25 mouse cellular contexts compared by ENCODE assay signal in the genomic region with DNA sequence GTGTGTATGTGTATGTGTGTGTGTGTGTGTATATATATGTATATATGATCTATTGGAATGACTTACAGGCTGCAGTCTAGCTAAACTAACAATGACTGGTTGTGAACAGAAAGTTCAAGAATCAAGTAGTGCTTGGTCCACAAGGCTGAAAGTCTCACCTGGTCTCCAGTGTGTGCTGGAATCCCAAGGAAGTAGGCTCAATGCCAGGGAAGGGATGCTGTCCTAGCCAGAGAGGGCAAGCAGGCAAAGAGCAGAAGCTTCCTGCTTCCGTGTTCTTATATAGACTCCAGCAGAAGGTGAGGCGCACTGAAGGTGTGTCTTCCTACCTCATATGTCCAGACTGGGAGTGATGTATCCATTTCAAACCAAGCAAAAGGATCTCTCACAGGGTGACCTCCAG. TPM values are rescaled to one million over a fixed set of nuclear protein-coding genes. Genes with fewer than 3 reads are reported as not detected.
DNase-seq lines count a peak whose midpoint lies in the region; ATAC-seq and TF ChIP-seq lines count a peak whose summit lies in the region.
"Had no signal": no experiment of that assay in that cellular context is flagged by ENCODE, and none has a peak within 500 bp of the region (broad histone marks: within the 10 kb centered on the region; RNA-seq: fewer than 3 reads in every experiment).

No protein-coding gene starts in this region.

- H3K27me3 ChIP-seq in kidney, adult 2 months (replicated peaks; ENCODE audit: control insufficient read depth, insufficient read depth, low read length), result no peaks in the 10 kb centered on the region
- no peaks in the 10 kb centered on the region for H3K27me3 ChIP-seq in kidney, embryonic 15.5 days
- no peaks in the 10 kb centered on the region for H3K27me3 ChIP-seq in lung, embryonic 14.5 days (ENCODE audit: insufficient read depth, low read length)
- H3K27me3 ChIP-seq in stomach, embryonic 16.5 days (ENCODE audit: control insufficient read depth, insufficient read depth, low read length), result no peaks in the 10 kb centered on the region
- no peaks in the 10 kb centered on the region for H3K27me3 ChIP-seq in midbrain, embryonic 13.5 days
- H3K27me3 ChIP-seq: embryonic facial prominence, embryonic 15.5 days; forebrain, embryonic 12.5 days; neural tube, embryonic 15.5 days; Patski had no signal

- H3K4me2 ChIP-seq in kidney, embryonic 15.5 days, result no peak overlapping the region
- H3K4me2 ChIP-seq in lung, embryonic 14.5 days, result no peak overlapping the region
- H3K4me2 ChIP-seq in stomach, embryonic 16.5 days (ENCODE audit: low read depth, low read length), result no peak overlapping the region
- no peak overlapping the region for H3K4me2 ChIP-seq in midbrain, embryonic 13.5 days (replicated peaks)
- H3K4me2 ChIP-seq: embryonic facial prominence, embryonic 15.5 days; forebrain, embryonic 12.5 days; neural tube, embryonic 15.5 days had no signal

- 47% methylated on average over 2 of the region's 2 CpGs for WGBS in kidney, adult 2 months
- WGBS in kidney, embryonic 15.5 days, result 93% methylated on average over 2 of the region's 2 CpGs
- 89% methylated on average over 2 of the region's 2 CpGs for WGBS in lung, embryonic 14.5 days
- WGBS in large intestine, adult 2 months, result 18% methylated on average over 2 of the region's 2 CpGs
- 79% methylated on average over 2 of the region's 2 CpGs for WGBS in stomach, embryonic 16.5 days
- WGBS in midbrain, embryonic 13.5 days, result 97% methylated on average over 2 of the region's 2 CpGs

- no peak overlapping the region for H3K9ac ChIP-seq in kidney, embryonic 15.5 days
- no peak overlapping the region for H3K9ac ChIP-seq in lung, embryonic 14.5 days
- no peak overlapping the region for H3K9ac ChIP-seq in stomach, embryonic 16.5 days (ENCODE audit: low read length)
- H3K9ac ChIP-seq in midbrain, embryonic 13.5 days (replicated peaks), result no peak overlapping the region
- H3K9ac ChIP-seq: embryonic facial prominence, embryonic 15.5 days; forebrain, embryonic 12.5 days; forebrain, postnatal 0 days; liver, embryonic 14.5 days; neural tube, embryonic 15.5 days had no signal

- no peak for ATAC-seq in kidney, embryonic 15.5 days (replicated peaks; ENCODE audit: low FRiP score)
- ATAC-seq in lung, embryonic 14.5 days (ENCODE audit: insufficient read depth), result peak; percentile 13; the same call in 1 of the 2 replicates
- ATAC-seq in stomach, embryonic 16.5 days (ENCODE audit: insufficient read depth, low FRiP score), result no peak
- ATAC-seq in midbrain, embryonic 13.5 days, result no peak
- ATAC-seq: forebrain, postnatal 0 days; hindbrain, postnatal 0 days; Patski had no signal

- DNase-seq in kidney, adult 2 months, result peak; percentile 48
- no peak for DNase-seq in lung, embryonic 14.5 days
- no peak for DNase-seq in lung, postnatal 14 days
- peak; percentile 69 for DNase-seq in large intestine, adult 2 months (ENCODE audit: low read depth, low spot score)
- DNase-seq: adrenal gland, postnatal 10 days; cerebellum, adult 8-10 months; cerebellum, postnatal 25 days; forebrain, postnatal 0 days; heart, adult 2 months; liver; midbrain, embryonic 14.5 days; retina, postnatal 1 day; right cerebral cortex, postnatal 25 days; spleen, adult 18-20 months had no signal

- no peaks in the 10 kb centered on the region for H3K9me3 ChIP-seq in kidney, embryonic 15.5 days (replicated peaks)
- no peaks in the 10 kb centered on the region for H3K9me3 ChIP-seq in lung, embryonic 14.5 days (ENCODE audit: low read depth, low read length)
- no peaks in the 10 kb centered on the region for H3K9me3 ChIP-seq in stomach, embryonic 16.5 days (replicated peaks; ENCODE audit: control insufficient read depth, low read length)
- H3K9me3 ChIP-seq in midbrain, embryonic 13.5 days, result no peaks in the 10 kb centered on the region
- H3K9me3 ChIP-seq: embryonic facial prominence, embryonic 10.5 days; embryonic facial prominence, embryonic 15.5 days; forebrain, embryonic 12.5 days; neural tube, embryonic 15.5 days had no signal

- H3K27ac ChIP-seq in kidney, adult 2 months (ENCODE audit: insufficient read depth, low read depth, low read length), result no peak overlapping the region
- no peak overlapping the region for H3K27ac ChIP-seq in kidney, embryonic 15.5 days
- peak overlapping the region; percentile 58; the same call in 1 of the 2 replicates for H3K27ac ChIP-seq in lung, embryonic 14.5 days (ENCODE audit: low read depth)
- peak overlapping the region; percentile 20; the same call in 1 of the 2 replicates for H3K27ac ChIP-seq in stomach, embryonic 16.5 days (ENCODE audit: low read length)
- H3K27ac ChIP-seq in midbrain, embryonic 13.5 days, result no peak overlapping the region
- H3K27ac ChIP-seq: embryonic facial prominence, embryonic 10.5 days; embryonic facial prominence, embryonic 15.5 days; forebrain, embryonic 12.5 days; heart, adult 2 months; hindbrain, postnatal 0 days; liver, embryonic 14.5 days; macrophage; neural tube, embryonic 15.5 days had no signal

- TF ChIP-seq CTCF in kidney, adult 2 months (conservative IDR thresholded peaks at IDR 0.05; ENCODE audit: insufficient read depth, insufficient read length, low read depth, low read length), result no peak
- no peak for TF ChIP-seq CTCF in lung, embryonic 14.5 days (IDR thresholded peaks at IDR 0.05; ENCODE audit: low read depth)

- H3K36me3 ChIP-seq in kidney, adult 2 months (ENCODE audit: control insufficient read depth, insufficient read depth, low read length), result no peaks in the 10 kb centered on the region
- peaks cover 39% of the 10 kb centered on the region for H3K36me3 ChIP-seq in kidney, embryonic 15.5 days
- peaks cover 39% of the 10 kb centered on the region for H3K36me3 ChIP-seq in lung, embryonic 14.5 days (ENCODE audit: insufficient read depth)
- H3K36me3 ChIP-seq in stomach, embryonic 16.5 days (ENCODE audit: control insufficient read depth, insufficient read depth, low read length), result no peaks in the 10 kb centered on the region
- H3K36me3 ChIP-seq in midbrain, embryonic 13.5 days, result peaks cover 37% of the 10 kb centered on the region

- H3K4me1 ChIP-seq in kidney, adult 2 months (ENCODE audit: control insufficient read depth, insufficient read depth, low read length), result peaks cover 3% of the 10 kb centered on the region; the same call in 1 of the 2 replicates
- H3K4me1 ChIP-seq in kidney, embryonic 15.5 days, result peaks cover 9% of the 10 kb centered on the region
- 0 out of 2 replicates have a peak, but pooled peaks cover 3% of the 10 kb centered on the region for H3K4me1 ChIP-seq in lung, embryonic 14.5 days (ENCODE audit: insufficient read depth)
- H3K4me1 ChIP-seq in stomach, embryonic 16.5 days (ENCODE audit: control insufficient read depth, insufficient read depth, low read length), result peaks cover 7% of the 10 kb centered on the region
- peaks cover 2% of the 10 kb centered on the region; the same call in 1 of the 2 replicates for H3K4me1 ChIP-seq in midbrain, embryonic 13.5 days (replicated peaks)
- H3K4me1 ChIP-seq: embryonic facial prominence, embryonic 10.5 days; forebrain, embryonic 12.5 days had no signal

- H3K4me3 ChIP-seq in kidney, adult 2 months (ENCODE audit: insufficient read depth, low read depth, low read length), result no peak overlapping the region
- no peak overlapping the region for H3K4me3 ChIP-seq in kidney, embryonic 15.5 days (replicated peaks)
- no peak overlapping the region for H3K4me3 ChIP-seq in lung, embryonic 14.5 days (ENCODE audit: low read depth, low read length)
- H3K4me3 ChIP-seq in stomach, embryonic 16.5 days (replicated peaks; ENCODE audit: low read length), result no peak overlapping the region
- H3K4me3 ChIP-seq in midbrain, embryonic 13.5 days (replicated peaks), result no peak overlapping the region
- H3K4me3 ChIP-seq: embryonic facial prominence, embryonic 10.5 days; embryonic facial prominence, embryonic 15.5 days; forebrain, embryonic 12.5 days; heart, adult 2 months; neural tube, embryonic 15.5 days had no signal

- no peak for TF ChIP-seq POLR2A in kidney, adult 2 months (IDR thresholded peaks at IDR 0.05; ENCODE audit: low read depth, low read length)

RNA-seq across cellular contexts. Expression of a gene that starts 8.6 kb away (rescaled TPM):
- polyA plus RNA-seq in kidney, adult 2 months (2012; rRNA removed), result 15.9 and 17.1 TPM in 2 replicates
- 11.3 and 12.3 TPM in 2 replicates for polyA plus RNA-seq in kidney, embryonic 15.5 days (2015; fragmentation: Nextera tagmentation; extraction: Ambion mirVana)
- 15.4 and 15.8 TPM in 2 replicates for polyA plus RNA-seq in lung, embryonic 14.5 days (2014; fragmentation: Nextera tagmentation; extraction: Ambion mirVana)
- polyA plus RNA-seq in large intestine, adult 2 months (2012; rRNA removed), result 10.9 and 13.1 TPM in 2 replicates
- 9.0 and 9.6 TPM in 2 replicates for polyA plus RNA-seq in stomach, embryonic 16.5 days (2015; fragmentation: Nextera tagmentation; extraction: Ambion mirVana)
- 18.1 and 20.1 TPM in 2 replicates for polyA plus RNA-seq in midbrain, embryonic 13.5 days (2015; fragmentation: Nextera tagmentation; extraction: Ambion mirVana)

RNA-seq across cellular contexts. Expression of a gene that starts 27.0 kb away (rescaled TPM):
- 1.4 TPM in 2 replicates for polyA plus RNA-seq in kidney, adult 2 months (2012; rRNA removed)
- polyA plus RNA-seq in kidney, embryonic 15.5 days (2015; fragmentation: Nextera tagmentation; extraction: Ambion mirVana), result 2.4 and 2.5 TPM in 2 replicates
- polyA plus RNA-seq in lung, embryonic 14.5 days (2014; fragmentation: Nextera tagmentation; extraction: Ambion mirVana), result 1.8 and 1.9 TPM in 2 replicates
- polyA plus RNA-seq in large intestine, adult 2 months (2012; rRNA removed), result 0.32 and 0.38 TPM in 2 replicates
- polyA plus RNA-seq in stomach, embryonic 16.5 days (2015; fragmentation: Nextera tagmentation; extraction: Ambion mirVana), result 1.3 and 2.0 TPM in 2 replicates
- polyA plus RNA-seq in midbrain, embryonic 13.5 days (2015; fragmentation: Nextera tagmentation; extraction: Ambion mirVana), result 4.8 and 6.7 TPM in 2 replicates

RNA-seq across cellular contexts. Expression of a gene that starts 30.2 kb away (rescaled TPM):
- polyA plus RNA-seq in kidney, adult 2 months (2012; rRNA removed), result 0.89 and 1.2 TPM in 2 replicates
- polyA plus RNA-seq in kidney, embryonic 15.5 days (2015; fragmentation: Nextera tagmentation; extraction: Ambion mirVana), result 42.6 and 45.9 TPM in 2 replicates
- 53.9 and 58.9 TPM in 2 replicates for polyA plus RNA-seq in lung, embryonic 14.5 days (2014; fragmentation: Nextera tagmentation; extraction: Ambion mirVana)
- polyA plus RNA-seq in large intestine, adult 2 months (2012; rRNA removed), result 5.6 TPM in 2 replicates
- polyA plus RNA-seq in stomach, embryonic 16.5 days (2015; fragmentation: Nextera tagmentation; extraction: Ambion mirVana), result 27.9 and 28.1 TPM in 2 replicates
- 18.5 and 20.0 TPM in 2 replicates for polyA plus RNA-seq in midbrain, embryonic 13.5 days (2015; fragmentation: Nextera tagmentation; extraction: Ambion mirVana)

RNA-seq across cellular contexts. Expression of a gene that starts 30.5 kb away (rescaled TPM):
- polyA plus RNA-seq in kidney, adult 2 months (2012; rRNA removed), result 13.0 and 17.7 TPM in 2 replicates
- polyA plus RNA-seq in kidney, embryonic 15.5 days (2015; fragmentation: Nextera tagmentation; extraction: Ambion mirVana), result 85.6 and 87.7 TPM in 2 replicates
- 88.2 and 92.6 TPM in 2 replicates for polyA plus RNA-seq in lung, embryonic 14.5 days (2014; fragmentation: Nextera tagmentation; extraction: Ambion mirVana)
- 9.7 and 10.3 TPM in 2 replicates for polyA plus RNA-seq in large intestine, adult 2 months (2012; rRNA removed)
- polyA plus RNA-seq in stomach, embryonic 16.5 days (2015; fragmentation: Nextera tagmentation; extraction: Ambion mirVana), result 62.3 and 72.0 TPM in 2 replicates
- 45.1 and 46.3 TPM in 2 replicates for polyA plus RNA-seq in midbrain, embryonic 13.5 days (2015; fragmentation: Nextera tagmentation; extraction: Ambion mirVana)

RNA-seq across cellular contexts. Expression of a gene that starts 41.6 kb away (rescaled TPM):
- polyA plus RNA-seq in kidney, adult 2 months (2012; rRNA removed), result 96.5 and 113 TPM in 2 replicates
- 174 and 176 TPM in 2 replicates for polyA plus RNA-seq in kidney, embryonic 15.5 days (2015; fragmentation: Nextera tagmentation; extraction: Ambion mirVana)
- polyA plus RNA-seq in lung, embryonic 14.5 days (2014; fragmentation: Nextera tagmentation; extraction: Ambion mirVana), result 142 and 143 TPM in 2 replicates
- 25.1 and 25.9 TPM in 2 replicates for polyA plus RNA-seq in large intestine, adult 2 months (2012; rRNA removed)
- polyA plus RNA-seq in stomach, embryonic 16.5 days (2015; fragmentation: Nextera tagmentation; extraction: Ambion mirVana), result 118 and 130 TPM in 2 replicates
- 88.9 and 89.2 TPM in 2 replicates for polyA plus RNA-seq in midbrain, embryonic 13.5 days (2015; fragmentation: Nextera tagmentation; extraction: Ambion mirVana)

Comparison
In these comparisons a context has a peak if more than half of its experiments do, and no peak if none do; other contexts are left out.
1. DNase-seq: peak in kidney, adult 2 months (single experiment) and large intestine, adult 2 months (single experiment); none in lung, embryonic 14.5 days (single experiment) and lung, postnatal 14 days (single experiment).
2. H3K27ac ChIP-seq: peak in lung, embryonic 14.5 days (single experiment) and stomach, embryonic 16.5 days (single experiment); none in kidney, adult 2 months (single experiment), kidney, embryonic 15.5 days (single experiment) and midbrain, embryonic 13.5 days (single experiment).